Mouse (Mus musculus) liver, adult 2 months (tissue): ENCODE results near the gene Kif22. TPM values are rescaled to one million over a fixed set of nuclear protein-coding genes. Genes with fewer than 3 reads are reported as not detected.

Experiments used
- DNase-seq: peaks from one replicate; pipeline ENCODE4 v3.0.0-alpha.2; 2011; ENCODE audit warnings: low read depth, low spot score; ENCODE audit errors: extremely low read depth
- H3K27ac ChIP-seq: fragments of 200-500 bp; replicated peaks from 2 replicates; pipeline ENCODE4 v1.5.1; 2012; ENCODE audit warnings: low read depth, mild to moderate bottlenecking, control low read depth, inconsistent platforms, low read length; ENCODE audit not compliant: insufficient read depth
- H3K27me3 ChIP-seq: fragments of 200-500 bp; 2 replicates; pipeline ENCODE4 v1.6.1; 2012; ENCODE audit warnings: mild to moderate bottlenecking, moderate library complexity, low read length, inconsistent platforms; ENCODE audit not compliant: control insufficient read depth, insufficient read depth
- H3K36me3 ChIP-seq: fragments of 200-500 bp; 2 replicates; pipeline ENCODE4 v1.6.1; 2012; ENCODE audit warnings: low read length, inconsistent platforms; ENCODE audit not compliant: control insufficient read depth, insufficient read depth
- H3K4me1 ChIP-seq: fragments of 200-500 bp; 2 replicates; pipeline ENCODE4 v1.6.1; 2011; ENCODE audit warnings: low read length; ENCODE audit not compliant: control insufficient read depth, insufficient read depth
- H3K4me3 ChIP-seq: fragments of 200-500 bp; 2 replicates; pipeline ENCODE4 v1.5.1; 2011; ENCODE audit warnings: low read depth, mild to moderate bottlenecking, control low read depth, low read length, moderate library complexity; ENCODE audit not compliant: insufficient read depth
- H3K79me2 ChIP-seq: fragments of 200-500 bp; 2 replicates; pipeline ENCODE4 v1.6.1; 2012; ENCODE audit warnings: inconsistent platforms, mild to moderate bottlenecking, low read length, moderate library complexity; ENCODE audit not compliant: control insufficient read depth, insufficient read depth
- H3K9ac ChIP-seq: fragments of 200-500 bp; 2 replicates; pipeline ENCODE4 v1.6.1; 2012; ENCODE audit warnings: low read depth, mild to moderate bottlenecking, control low read depth, inconsistent platforms, low read length
- CTCF ChIP-seq: fragments of 200-500 bp; IDR thresholded peaks from 2 replicates; pipeline ENCODE4 v1.5.1; 2011; ENCODE audit warnings: low read depth, low read length, control low read depth
- POLR2A ChIP-seq: fragments of 200-500 bp; IDR thresholded peaks from 2 replicates; pipeline ENCODE4 v1.6.1; 2011; ENCODE audit warnings: low read length, control low read depth; ENCODE audit not compliant: insufficient read depth; ENCODE audit errors: extremely low read depth
- WGBS: fragments of 180-500 bp; shearing (Covaris S2); methylation state at CpG from one replicate; pipeline ENCODE4 v1.1.7; 2018; 5-methylcytosine and 5-hydroxymethylcytosine counted together
- polyA plus RNA-seq: library from polyadenylated mRNA; depleted of rRNA; stranded (reverse); fragments of >200 nt; gene quantifications from 2 replicates; pipeline ENCODE4 v1.2.3, GENCODE M21; 2012
- total RNA-seq: library from RNA; depleted of rRNA; stranded (reverse); fragments of >200 nt; gene quantifications from 2 replicates; pipeline ENCODE4 v1.2.3, GENCODE M21; 2014

The Kif22 gene
- total and polyA plus RNA-seq, 2 experiments, result 0.37 to 0.44 TPM

GRCm38 (mm10) chr7:127023896-127024690, 18.2 kb downstream of the Kif22 start:
- Histone ChIP-seq H3K36me3 (no peaks in the 10 kb centered on the region; the same call in 1 of the 2 replicates), H3K4me1 (peaks cover 11% of the 10 kb centered on the region), H3K4me3 (no peak overlapping the region), H3K79me2 (no peaks in the 10 kb centered on the region), H3K9ac (no peak overlapping the region), H3K27ac (no peak overlapping the region), H3K27me3 (no peaks in the 10 kb centered on the region)
- WGBS, result 68% methylated on average over 19 of the region's 19 CpGs
- TF ChIP-seq POLR2A (no peak), CTCF (no peak)
- no peak for DNase-seq

DNA sequence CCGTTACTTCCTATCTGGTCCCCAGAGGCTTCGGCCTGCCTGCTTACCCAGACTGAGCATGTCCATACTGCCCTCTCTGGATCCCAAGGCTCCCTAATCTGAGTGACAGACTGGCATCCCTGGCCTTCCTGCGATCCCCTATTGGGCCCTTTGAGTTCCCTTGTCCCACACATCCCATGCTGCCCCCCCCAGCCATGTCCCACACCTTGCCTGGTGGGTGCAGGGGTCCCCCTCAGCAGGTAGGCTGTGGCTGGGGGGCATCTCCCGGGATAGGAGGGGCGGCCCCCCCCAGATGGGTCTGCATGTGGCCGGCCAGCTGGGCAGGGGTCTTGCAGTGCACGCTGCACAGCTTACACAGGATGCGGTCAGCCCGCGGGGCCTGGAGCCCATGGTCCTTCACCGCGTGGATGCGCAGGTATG, 19.0 kb downstream of the Kif22 start:
- DNase-seq, result no peak
- no peak overlapping the region for H3K27ac ChIP-seq
- no peak overlapping the region for H3K4me3 ChIP-seq
- H3K36me3 ChIP-seq, result no peaks in the 10 kb centered on the region; the same call in 1 of the 2 replicates
- H3K79me2 ChIP-seq, result no peaks in the 10 kb centered on the region
- no peak overlapping the region for H3K9ac ChIP-seq
- no peak for TF ChIP-seq POLR2A
- no peak for TF ChIP-seq CTCF
- H3K27me3 ChIP-seq, result no peaks in the 10 kb centered on the region
- WGBS, result 91% methylated on average over 13 of the region's 13 CpGs
- H3K4me1 ChIP-seq, result peaks cover 10% of the 10 kb centered on the region

- 98% methylated on average over 7 of the region's 7 CpGs for WGBS
- Histone ChIP-seq H3K4me3 (no peak overlapping the region), H3K27me3 (no peaks in the 10 kb centered on the region), H3K27ac (no peak overlapping the region), H3K79me2 (no peaks in the 10 kb centered on the region), H3K4me1 (peaks cover 10% of the 10 kb centered on the region), H3K36me3 (no peaks in the 10 kb centered on the region; the same call in 1 of the 2 replicates), H3K9ac (no peak overlapping the region)
- DNase-seq, result no peak
- TF ChIP-seq POLR2A (no peak), CTCF (no peak)
These were observed 19.6 kb downstream of the Kif22 start for GRCm38 (mm10) chr7:127022528-127023271.

DNA sequence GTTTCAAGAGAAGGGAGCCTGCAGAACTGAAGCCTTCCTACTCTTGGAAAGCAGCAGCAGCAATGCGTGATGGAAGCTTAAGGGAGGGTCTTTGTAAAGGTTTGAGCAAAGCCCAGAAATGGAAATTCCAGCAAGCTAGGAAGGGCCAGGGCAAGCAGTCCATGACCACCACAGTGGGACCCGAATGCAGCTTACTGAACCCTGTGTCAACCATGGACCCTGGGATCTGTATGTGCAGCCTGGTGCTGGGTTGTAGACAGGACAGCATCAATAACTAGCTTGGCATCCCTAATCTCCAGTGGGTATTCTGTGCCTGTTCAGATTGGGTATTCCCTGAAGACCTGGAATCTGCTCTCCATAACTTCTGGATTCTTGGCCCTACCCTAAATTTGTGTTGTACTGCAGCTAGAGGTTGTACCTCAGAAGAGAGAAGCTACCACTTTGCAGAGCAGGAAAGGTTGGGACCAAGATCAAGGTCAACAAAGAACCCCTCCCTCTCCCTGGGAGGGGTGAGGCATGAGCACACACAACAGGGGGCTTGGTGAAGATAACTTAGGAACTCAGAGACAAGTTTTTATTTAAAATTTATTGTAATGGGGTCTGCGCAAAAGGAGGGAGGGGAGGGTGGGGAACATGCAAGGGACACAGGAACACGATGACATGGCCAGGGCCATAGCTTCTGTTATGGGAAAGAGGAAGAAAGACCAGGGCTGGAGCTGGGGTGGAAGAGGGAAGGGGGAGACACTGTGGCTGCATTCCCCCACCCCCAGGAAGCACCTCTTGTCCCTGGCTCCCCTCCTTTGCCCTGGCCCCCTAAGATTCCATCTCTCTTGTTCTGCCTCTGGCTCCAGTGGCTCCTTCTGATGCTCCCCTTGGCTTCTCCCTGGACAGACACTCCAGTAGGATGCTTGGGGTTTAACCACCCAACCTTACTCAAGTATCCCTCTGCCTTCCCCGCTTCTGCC, 20.4 kb downstream of the Kif22 start:
- Histone ChIP-seq H3K4me3 (no peak overlapping the region), H3K4me1 (peaks cover 12% of the 10 kb centered on the region), H3K27ac (no peak overlapping the region), H3K36me3 (no peaks in the 10 kb centered on the region; the same call in 1 of the 2 replicates), H3K9ac (no peak overlapping the region), H3K79me2 (no peaks in the 10 kb centered on the region), H3K27me3 (no peaks in the 10 kb centered on the region)
- TF ChIP-seq POLR2A (no peak), CTCF (no peak)
- DNase-seq, result no peak
- 75% methylated on average over 5 of the region's 5 CpGs for WGBS

DNA sequence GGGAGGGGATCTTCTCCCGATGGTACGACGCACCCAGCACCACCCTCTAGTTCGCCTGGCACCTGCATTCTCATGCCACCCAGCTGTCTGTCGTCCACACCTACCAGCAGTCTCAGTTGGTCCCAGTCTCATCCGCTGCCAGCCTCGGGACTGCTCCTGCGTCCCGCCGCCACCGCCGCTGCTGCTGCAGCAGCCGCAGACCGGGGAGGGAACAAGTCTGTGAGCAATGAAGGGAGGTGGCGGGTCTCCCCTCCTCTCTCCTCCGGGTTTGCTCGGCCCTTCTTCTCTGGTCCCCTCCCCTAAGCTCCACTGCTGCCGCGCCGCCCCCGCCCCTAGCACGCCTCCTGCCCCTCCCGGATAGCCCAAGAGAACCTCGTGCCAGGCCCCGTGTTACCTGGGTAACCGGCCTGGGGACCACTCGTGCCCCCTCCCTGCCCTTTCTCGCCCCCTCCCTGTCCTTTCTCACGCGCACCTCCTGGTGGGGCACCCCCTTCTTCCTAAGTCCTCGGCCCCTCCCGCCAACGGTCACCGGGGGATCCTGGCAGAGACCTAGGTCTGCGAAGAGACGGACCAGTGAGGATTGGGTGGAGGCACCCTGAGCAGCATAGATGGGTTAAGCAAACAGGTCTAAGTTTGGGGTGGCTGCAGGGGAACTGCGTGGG, 21.2 kb downstream of the Kif22 start, which contains the start of the genes Gm42742 and Prrt2:
Gm42742 (minus strand) TSS at position 197 of the 662 bp plus-strand sequence.
Prrt2 (minus strand) TSS at position 311 of the 662 bp plus-strand sequence.
- no peak for TF ChIP-seq CTCF
- no peak for TF ChIP-seq POLR2A
- no peak for DNase-seq
- WGBS, result 22% methylated on average over 37 of the region's 37 CpGs
- Histone ChIP-seq H3K36me3 (no peaks in the 10 kb centered on the region; the same call in 1 of the 2 replicates), H3K27ac (no peak within 1 kb of the TSS), H3K27me3 (no peaks in the 10 kb centered on the region), H3K4me3 (peak within 1 kb of the TSS; percentile 4; the same call in 1 of the 2 replicates), H3K4me1 (peaks cover 14% of the 10 kb centered on the region), H3K79me2 (no peaks in the 10 kb centered on the region), H3K9ac (0 out of 2 replicates have a peak within 1 kb of the TSS, but pooled peaks have one; percentile 3)
